Mouse (Mus musculus) neural tube, embryonic 15.5 days (tissue): ENCODE data around the gene Cnga1. TPM values are rescaled to one million over a fixed set of nuclear protein-coding genes. Genes with fewer than 3 reads are reported as not detected.

Source experiments
- ATAC-seq: fragments of 200-750 bp; cut with Nextera tagmentation; 2 replicates; pipeline ENCODE4 v1.8.0; 2017; ENCODE audit warnings: mild to moderate bottlenecking, moderate TSS enrichment, moderate library complexity; ENCODE audit not compliant: low FRiP score
- H3K27ac ChIP-seq: fragments of 300-500 bp; sonication (generic); replicated peaks from 2 replicates; pipeline ENCODE4 v1.5.1; 2015; ENCODE audit warnings: mild to moderate bottlenecking, inconsistent platforms
- H3K27me3 ChIP-seq: fragments of 300-500 bp; sonication (generic); replicated peaks from 2 replicates; pipeline ENCODE4 v1.6.1; 2015; ENCODE audit warnings: inconsistent platforms
- H3K36me3 ChIP-seq: fragments of 300-500 bp; sonication (generic); 2 replicates; pipeline ENCODE4 v1.6.1; 2015; ENCODE audit warnings: inconsistent platforms
- H3K4me1 ChIP-seq: fragments of 300-500 bp; sonication (generic); 2 replicates; pipeline ENCODE4 v1.6.1; 2015; ENCODE audit warnings: inconsistent platforms
- H3K4me2 ChIP-seq: fragments of 300-500 bp; sonication (generic); 2 replicates; pipeline ENCODE4 v1.6.1; 2015; ENCODE audit warnings: inconsistent platforms, mild to moderate bottlenecking, moderate library complexity
- H3K4me3 ChIP-seq: fragments of 300-500 bp; sonication (generic); replicated peaks from 2 replicates; pipeline ENCODE4 v1.5.1; 2015; ENCODE audit warnings: mild to moderate bottlenecking, inconsistent platforms
- H3K9ac ChIP-seq: fragments of 300-500 bp; sonication (generic); replicated peaks from 2 replicates; pipeline ENCODE4 v1.6.1; 2015; ENCODE audit warnings: mild to moderate bottlenecking, inconsistent platforms
- H3K9me3 ChIP-seq: fragments of 300-500 bp; sonication (generic); replicated peaks from 2 replicates; pipeline ENCODE4 v1.6.1; 2016; ENCODE audit warnings: inconsistent platforms
- WGBS: fragments of 180-500 bp; shearing (Covaris S2); methylation state at CpG from one replicate; pipeline ENCODE4 v1.1.7; 2015; ENCODE audit warnings: mixed read lengths; 5-methylcytosine and 5-hydroxymethylcytosine counted together
- polyA plus RNA-seq: library from polyadenylated mRNA; unstranded; fragments of >200 nt; fragmentation: Nextera tagmentation; extraction: Ambion mirVana; gene quantifications from 2 replicates; pipeline ENCODE4 v1.2.1, GENCODE M21; 2015

The Cnga1 gene
- polyA plus RNA-seq, 1 experiment from 2014 or later, result 0.09 TPM

GRCm38 (mm10) chr5:72658375-72658774 lies 14.3 kb upstream of the Cnga1 start:
- no peak overlapping the region for H3K4me2 ChIP-seq
- WGBS, result 93% methylated on average over 13 of the region's 13 CpGs
- H3K27ac ChIP-seq, result no peak overlapping the region
- no peak for ATAC-seq
- no peaks in the 10 kb centered on the region for H3K27me3 ChIP-seq
- no peak overlapping the region for H3K9ac ChIP-seq
- no peaks in the 10 kb centered on the region for H3K4me1 ChIP-seq
- H3K4me3 ChIP-seq, result no peak overlapping the region
- H3K36me3 ChIP-seq, result no peaks in the 10 kb centered on the region
- H3K9me3 ChIP-seq, result no peaks in the 10 kb centered on the region

- H3K36me3 ChIP-seq, result no peaks in the 10 kb centered on the region
- no peaks in the 10 kb centered on the region for H3K9me3 ChIP-seq
- WGBS, result 28% methylated on average over 7 of the region's 7 CpGs
- no peak overlapping the region for H3K4me2 ChIP-seq
- H3K27ac ChIP-seq, result no peak overlapping the region
- no peak overlapping the region for H3K4me3 ChIP-seq
- no peaks in the 10 kb centered on the region for H3K4me1 ChIP-seq
- no peaks in the 10 kb centered on the region for H3K27me3 ChIP-seq
- no peak for ATAC-seq
- no peak overlapping the region for H3K9ac ChIP-seq
Observed at GRCm38 (mm10) chr5:72656270-72656791, 12.3 kb upstream of the Cnga1 start.

GRCm38 (mm10) chr5:72653068-72653674 lies 9.1 kb upstream of the Cnga1 start:
- Histone ChIP-seq H3K9me3 (no peaks in the 10 kb centered on the region), H3K4me3 (no peak overlapping the region), H3K9ac (no peak overlapping the region), H3K4me2 (no peak overlapping the region), H3K36me3 (no peaks in the 10 kb centered on the region), H3K27me3 (peaks cover 11% of the 10 kb centered on the region), H3K4me1 (0 out of 2 replicates have a peak, but pooled peaks cover 1% of the 10 kb centered on the region), H3K27ac (no peak overlapping the region)
- 66% methylated on average over 10 of the region's 10 CpGs for WGBS
- ATAC-seq, result no peak

GRCm38 (mm10) chr5:72648987-72649735 lies 5.1 kb upstream of the Cnga1 start:
- Histone ChIP-seq H3K9ac (no peak overlapping the region), H3K4me1 (peaks cover 15% of the 10 kb centered on the region), H3K27me3 (peaks cover 27% of the 10 kb centered on the region), H3K9me3 (no peaks in the 10 kb centered on the region), H3K4me2 (no peak overlapping the region), H3K27ac (no peak overlapping the region), H3K36me3 (no peaks in the 10 kb centered on the region), H3K4me3 (no peak overlapping the region)
- no peak for ATAC-seq
- WGBS, result 78% methylated on average over 9 of the region's 9 CpGs

GRCm38 (mm10) chr5:72647958-72648595 lies 4.0 kb upstream of the Cnga1 start:
- no peaks in the 10 kb centered on the region for H3K36me3 ChIP-seq
- peak overlapping the region; percentile 49 for H3K4me3 ChIP-seq
- peaks cover 27% of the 10 kb centered on the region for H3K27me3 ChIP-seq
- peak overlapping the region; percentile 93 for H3K4me2 ChIP-seq
- H3K9ac ChIP-seq, result peak overlapping the region; percentile 37; the same call in 1 of the 2 replicates
- no peaks in the 10 kb centered on the region for H3K9me3 ChIP-seq
- no peak overlapping the region for H3K27ac ChIP-seq
- WGBS, result 7% methylated on average over 18 of the region's 18 CpGs
- peaks cover 15% of the 10 kb centered on the region for H3K4me1 ChIP-seq
- peak; percentile 45 for ATAC-seq

GRCm38 (mm10) chr5:72647418-72647907 lies 3.4 kb upstream of the Cnga1 start, which contains the start of gene Nipal1:
Gene Nipal1, plus strand, starts transcription at chr5:72647795.
- Histone ChIP-seq H3K4me2 (peak within 1 kb of the TSS; percentile 93), H3K36me3 (no peaks in the 10 kb centered on the region), H3K27ac (no peak within 1 kb of the TSS), H3K9me3 (no peaks in the 10 kb centered on the region), H3K27me3 (peaks cover 27% of the 10 kb centered on the region), H3K4me1 (peaks cover 15% of the 10 kb centered on the region), H3K4me3 (peak within 1 kb of the TSS; percentile 49), H3K9ac (peak within 1 kb of the TSS; percentile 37)
- under 1% methylated on average over 25 of the region's 25 CpGs for WGBS
- ATAC-seq, result peak; percentile 91

- Histone ChIP-seq H3K4me1 (peaks cover 15% of the 10 kb centered on the region), H3K36me3 (no peaks in the 10 kb centered on the region), H3K4me3 (peak overlapping the region; percentile 49), H3K4me2 (peak overlapping the region; percentile 93), H3K27me3 (peaks cover 27% of the 10 kb centered on the region), H3K9me3 (no peaks in the 10 kb centered on the region), H3K27ac (no peak overlapping the region), H3K9ac (peak overlapping the region; percentile 37; the same call in 1 of the 2 replicates)
- no peak for ATAC-seq
- WGBS, result 31% methylated on average over 10 of the region's 10 CpGs
Observed at GRCm38 (mm10) chr5:72646996-72647395, 2.9 kb upstream of the Cnga1 start.

GRCm38 (mm10) chr5:72646131-72646530 lies 2.1 kb upstream of the Cnga1 start:
- no peak for ATAC-seq
- peaks cover 27% of the 10 kb centered on the region for H3K27me3 ChIP-seq
- H3K4me1 ChIP-seq, result peaks cover 15% of the 10 kb centered on the region
- H3K4me2 ChIP-seq, result no peak overlapping the region
- H3K9ac ChIP-seq, result no peak overlapping the region
- no peaks in the 10 kb centered on the region for H3K9me3 ChIP-seq
- H3K27ac ChIP-seq, result no peak overlapping the region
- no peak overlapping the region for H3K4me3 ChIP-seq
- no peaks in the 10 kb centered on the region for H3K36me3 ChIP-seq
- 45% methylated on average over 10 of the region's 10 CpGs for WGBS

- Histone ChIP-seq H3K9ac (no peak overlapping the region), H3K4me1 (peaks cover 15% of the 10 kb centered on the region), H3K27me3 (peaks cover 21% of the 10 kb centered on the region), H3K4me3 (no peak overlapping the region), H3K4me2 (no peak overlapping the region), H3K27ac (no peak overlapping the region), H3K36me3 (no peaks in the 10 kb centered on the region), H3K9me3 (no peaks in the 10 kb centered on the region)
- whole genome bisulfite sequencing, result 71% methylated on average over 7 of the region's 7 CpGs
- no peak for ATAC-seq
Observed at GRCm38 (mm10) chr5:72643655-72644054, 420 bp downstream of the Cnga1 start.

- H3K4me1 ChIP-seq, result no peaks in the 10 kb centered on the region
- no peak overlapping the region for H3K27ac ChIP-seq
- no peaks in the 10 kb centered on the region for H3K36me3 ChIP-seq
- H3K4me2 ChIP-seq, result no peak overlapping the region
- H3K4me3 ChIP-seq, result no peak overlapping the region
- H3K9ac ChIP-seq, result no peak overlapping the region
- 93% methylated on average over 1 of the region's 1 CpGs for WGBS
- H3K9me3 ChIP-seq, result no peaks in the 10 kb centered on the region
- H3K27me3 ChIP-seq, result no peaks in the 10 kb centered on the region
- ATAC-seq, result no peak
Observed at GRCm38 (mm10) chr5:72640072-72640471, 4.0 kb downstream of the Cnga1 start.

- Histone ChIP-seq H3K4me2 (no peak overlapping the region), H3K4me3 (no peak overlapping the region), H3K9ac (no peak overlapping the region), H3K36me3 (no peaks in the 10 kb centered on the region), H3K4me1 (no peaks in the 10 kb centered on the region), H3K27me3 (no peaks in the 10 kb centered on the region), H3K9me3 (no peaks in the 10 kb centered on the region), H3K27ac (no peak overlapping the region)
- no peak for ATAC-seq
- 84% methylated on average over 3 of the region's 3 CpGs for WGBS
Observed at GRCm38 (mm10) chr5:72636576-72636975, 7.5 kb downstream of the Cnga1 start.
